Mouse (Mus musculus) forebrain, embryonic 11.5 days (tissue): ENCODE data around the gene Mat2a. TPM values are rescaled to one million over a fixed set of nuclear protein-coding genes. Genes with fewer than 3 reads are reported as not detected.
"Not testable (repeated sequence)": the region's sequence is repeated elsewhere in the genome, so short reads cannot be mapped to it uniquely, and the experiment has no call there.

Experiments
- ATAC-seq: fragments of 200-750 bp; cut with Nextera tagmentation; replicated peaks from 2 replicates; pipeline ENCODE4 v1.8.0; 2017; ENCODE audit warnings: moderate TSS enrichment; ENCODE audit not compliant: low FRiP score
- DNase-seq: peaks from one replicate; pipeline ENCODE4 v3.0.0-alpha.2; 2017; ENCODE audit warnings: low spot score
- H3K27ac ChIP-seq: fragments of 300-500 bp; sonication (generic); 2 replicates; pipeline ENCODE4 v1.5.1; 2014; ENCODE audit warnings: low read depth, low read length
- H3K27me3 ChIP-seq: fragments of 300-500 bp; sonication (generic); 2 replicates; pipeline ENCODE4 v1.6.1; 2014; ENCODE audit warnings: mild to moderate bottlenecking, low read length, mixed read lengths; ENCODE audit not compliant: control insufficient read depth, insufficient read depth
- H3K36me3 ChIP-seq: fragments of 300-500 bp; sonication (generic); 2 replicates; pipeline ENCODE4 v1.6.1; 2014; ENCODE audit warnings: mild to moderate bottlenecking, low read length, moderate library complexity, mixed read lengths; ENCODE audit not compliant: control insufficient read depth, insufficient read depth
- H3K4me1 ChIP-seq: fragments of 300-500 bp; sonication (generic); replicated peaks from 2 replicates; pipeline ENCODE4 v1.6.1; 2014; ENCODE audit warnings: low read length, mixed read lengths; ENCODE audit not compliant: control insufficient read depth, insufficient read depth
- H3K4me2 ChIP-seq: fragments of 300-500 bp; sonication (generic); 2 replicates; pipeline ENCODE4 v1.6.1; 2014; ENCODE audit warnings: low read depth, mild to moderate bottlenecking, low read length, moderate library complexity, mixed read lengths; ENCODE audit not compliant: severe bottlenecking
- H3K4me3 ChIP-seq: fragments of 300-500 bp; sonication (generic); 2 replicates; pipeline ENCODE4 v1.5.1; 2014; ENCODE audit warnings: low read depth, low read length
- H3K9ac ChIP-seq: fragments of 300-500 bp; sonication (generic); 2 replicates; pipeline ENCODE4 v1.6.1; 2014; ENCODE audit warnings: low read length
- H3K9me3 ChIP-seq: fragments of 300-500 bp; sonication (generic); 2 replicates; pipeline ENCODE4 v1.6.1; 2016; ENCODE audit warnings: low read length, mixed read lengths; ENCODE audit not compliant: control insufficient read depth
- WGBS: fragments of 180-500 bp; shearing (Covaris S2); extraction: QIAGEN DNeasy Blood & Tissue Kit; methylation state at CpG from one replicate; pipeline ENCODE4 v1.1.7; 2014; 5-methylcytosine and 5-hydroxymethylcytosine counted together
- polyA plus RNA-seq: library from polyadenylated mRNA; unstranded; fragments of >200 nt; fragmentation: Nextera tagmentation; extraction: Ambion mirVana; gene quantifications from 2 replicates; pipeline ENCODE4 v1.2.1, GENCODE M21; 2014

Mat2a gene
- polyA plus RNA-seq, 1 experiment from 2014 or later, result 504 TPM

- 67% methylated on average over 2 of the region's 2 CpGs for WGBS
- ATAC-seq, H3K4me1 ChIP-seq, DNase-seq, H3K4me2 ChIP-seq, H3K27me3 ChIP-seq, H3K9me3 ChIP-seq, H3K27ac ChIP-seq, H3K9ac ChIP-seq, H3K4me3 ChIP-seq, H3K36me3 ChIP-seq: not testable (repeated sequence)
Measured at GRCm38 (mm10) chr6:72451778-72452177, 12.4 kb upstream of the Mat2a start.

- no peak overlapping the region for H3K27ac ChIP-seq
- WGBS, result 89% methylated on average over 2 of the region's 2 CpGs
- H3K4me2 ChIP-seq, result no peak overlapping the region
- ATAC-seq (no peak), DNase-seq (no peak)
- no peaks in the 10 kb centered on the region for H3K27me3 ChIP-seq
- no peak overlapping the region for H3K9ac ChIP-seq
- no peaks in the 10 kb centered on the region for H3K36me3 ChIP-seq
- H3K4me1 ChIP-seq, result no peaks in the 10 kb centered on the region
- H3K9me3 ChIP-seq, result no peaks in the 10 kb centered on the region
- no peak overlapping the region for H3K4me3 ChIP-seq
Measured at GRCm38 (mm10) chr6:72447487-72447886, 8.1 kb upstream of the Mat2a start.

DNA sequence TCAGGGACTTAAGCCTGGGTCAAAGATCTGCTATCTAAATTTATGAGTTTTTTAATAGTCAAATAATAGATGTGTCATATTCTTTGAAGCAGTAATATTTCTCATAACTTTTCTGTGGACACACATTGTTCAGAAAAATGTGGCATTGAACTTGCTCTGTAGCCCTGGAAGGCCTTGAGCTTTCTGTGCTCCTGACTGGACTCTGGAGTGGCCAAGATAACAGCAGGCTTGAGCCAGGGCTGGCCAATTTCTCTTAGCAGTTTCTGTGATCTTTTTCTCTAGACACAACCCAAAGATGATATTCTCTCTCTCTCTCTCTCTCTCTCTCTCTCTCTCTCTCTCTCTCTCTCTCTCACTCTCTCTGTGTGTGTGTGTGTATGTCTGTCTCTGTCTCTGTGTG lies 5.7 kb upstream of the Mat2a start:
- no peak for ATAC-seq
- Histone ChIP-seq H3K27me3 (no peaks in the 10 kb centered on the region), H3K4me2 (no peak overlapping the region), H3K36me3 (no peaks in the 10 kb centered on the region), H3K4me3 (no peak overlapping the region), H3K9ac (no peak overlapping the region), H3K27ac (no peak overlapping the region), H3K9me3 (no peaks in the 10 kb centered on the region), H3K4me1 (peaks cover 2% of the 10 kb centered on the region; the same call in 1 of the 2 replicates)
- no peak for DNase-seq

DNA sequence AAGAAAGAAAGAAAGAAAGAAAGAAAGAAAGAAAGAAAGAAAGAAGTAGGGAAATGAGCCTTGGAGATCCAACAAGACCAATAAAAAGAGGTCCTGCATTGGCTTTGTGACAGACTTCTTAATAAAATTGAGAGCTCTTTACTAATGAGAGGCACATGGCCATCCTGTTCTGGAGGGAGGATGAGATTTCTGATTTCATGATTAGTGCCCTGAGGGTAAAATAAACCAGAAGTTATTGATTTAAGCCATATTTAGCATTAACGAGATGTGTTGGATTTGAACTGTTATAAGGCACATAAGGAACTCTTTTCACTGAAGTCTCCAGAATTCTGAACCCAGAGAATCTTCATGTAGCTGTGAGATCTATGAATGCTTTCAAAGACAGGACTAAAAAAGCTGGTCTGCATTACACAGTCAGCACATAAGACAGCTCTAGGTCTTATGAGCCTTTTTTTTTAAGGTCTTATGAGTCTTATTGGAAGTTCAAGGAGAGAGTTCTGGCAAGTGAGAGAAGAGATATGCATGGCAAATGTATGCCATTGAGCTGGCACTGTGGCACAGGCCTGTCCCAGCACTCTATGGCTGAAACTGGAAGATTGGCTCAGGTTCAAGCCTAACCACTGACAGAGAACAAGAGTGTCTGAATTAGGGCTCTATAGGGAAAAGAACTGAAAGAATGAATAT lies 3.7 kb upstream of the Mat2a start:
- no peak overlapping the region for H3K27ac ChIP-seq
- whole genome bisulfite sequencing, result 77% methylated on average over 1 of the region's 1 CpGs
- H3K9me3 ChIP-seq, result no peaks in the 10 kb centered on the region
- no peaks in the 10 kb centered on the region for H3K36me3 ChIP-seq
- H3K4me2 ChIP-seq, result no peak overlapping the region
- ATAC-seq (no peak), DNase-seq (no peak)
- no peak overlapping the region for H3K4me3 ChIP-seq
- H3K27me3 ChIP-seq, result no peaks in the 10 kb centered on the region
- no peak overlapping the region for H3K9ac ChIP-seq
- peaks cover 2% of the 10 kb centered on the region; the same call in 1 of the 2 replicates for H3K4me1 ChIP-seq

DNA sequence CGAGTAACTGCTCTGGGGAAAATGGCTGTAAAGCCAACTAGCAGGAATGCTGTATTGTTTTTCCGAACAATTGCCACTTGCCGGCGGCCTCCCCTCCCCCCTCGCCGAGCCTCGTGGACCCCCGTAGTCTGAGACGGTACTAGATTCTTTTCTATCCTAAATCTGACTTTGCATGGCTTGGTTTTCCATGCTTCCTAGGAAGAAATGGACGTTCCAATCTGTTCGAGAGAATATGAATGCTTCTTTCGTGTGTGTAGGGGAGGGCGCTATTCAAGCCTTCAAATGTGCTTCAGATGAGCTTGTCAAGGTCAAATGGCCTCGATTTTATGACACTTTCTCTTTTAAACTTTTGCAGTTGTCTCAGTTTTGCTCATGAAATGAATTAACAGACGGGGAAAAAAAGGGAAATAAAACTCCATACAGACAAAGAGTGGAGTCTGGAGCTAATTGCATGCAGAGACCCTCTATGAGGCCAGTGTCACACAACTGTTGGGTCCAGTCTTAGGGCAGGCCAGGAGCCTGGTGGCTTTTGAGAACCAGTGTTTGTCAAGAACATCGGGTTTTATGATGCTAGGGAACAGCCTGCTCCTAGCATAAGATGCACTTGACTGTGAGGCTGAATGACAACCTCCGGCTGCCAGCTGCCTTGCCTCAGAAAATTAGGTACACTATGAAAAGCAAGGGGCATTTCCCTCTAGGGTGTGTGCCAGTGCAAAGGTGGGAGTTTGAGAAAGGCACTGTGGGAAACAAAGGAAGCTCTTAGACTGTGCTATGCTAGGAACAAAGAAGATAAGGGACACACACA lies 1.0 kb upstream of the Mat2a start:
- WGBS, result 9% methylated on average over 17 of the region's 17 CpGs
- Histone ChIP-seq H3K4me2 (peak overlapping the region; percentile 53), H3K9me3 (no peaks in the 10 kb centered on the region), H3K4me3 (peak overlapping the region; percentile 99), H3K36me3 (peaks cover 7% of the 10 kb centered on the region; the same call in 1 of the 2 replicates), H3K4me1 (peaks cover 2% of the 10 kb centered on the region; the same call in 1 of the 2 replicates), H3K9ac (peak overlapping the region; percentile 100), H3K27ac (peak overlapping the region; percentile 96), H3K27me3 (no peaks in the 10 kb centered on the region)
- ATAC-seq (no peak), DNase-seq (no peak)

DNA sequence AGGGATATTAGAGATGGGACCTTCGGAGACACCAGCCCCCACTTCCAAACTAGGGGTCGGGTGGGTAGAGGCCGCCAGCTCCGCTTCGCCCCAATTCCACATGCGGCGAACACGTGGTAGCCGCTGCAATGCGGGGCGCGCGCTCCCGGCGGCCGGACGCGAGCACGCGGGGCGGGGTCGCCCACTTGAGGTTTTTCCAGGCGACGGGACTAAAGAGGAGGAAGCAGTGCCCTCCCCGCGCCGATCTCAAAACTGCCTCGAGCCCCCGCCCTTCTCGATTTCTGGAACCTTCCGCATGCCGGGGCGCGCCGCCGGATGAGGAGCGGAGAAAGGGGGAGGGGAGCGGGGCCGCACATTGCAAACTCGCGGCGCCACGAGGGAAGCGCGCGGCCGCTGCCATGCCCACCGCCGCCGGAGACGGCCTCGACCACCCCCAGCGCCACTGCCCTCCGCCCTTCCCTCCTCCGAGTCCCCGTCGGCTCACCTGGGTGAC lies 450 bp downstream of the Mat2a start:
- Histone ChIP-seq H3K9me3 (no peaks in the 10 kb centered on the region), H3K4me2 (peak overlapping the region; percentile 86), H3K4me1 (peaks cover 2% of the 10 kb centered on the region; the same call in 1 of the 2 replicates), H3K9ac (peak overlapping the region; percentile 100), H3K27ac (peak overlapping the region; percentile 96), H3K4me3 (peak overlapping the region; percentile 99), H3K36me3 (peaks cover 10% of the 10 kb centered on the region; the same call in 1 of the 2 replicates), H3K27me3 (no peaks in the 10 kb centered on the region)
- peak; percentile 53 for ATAC-seq
- DNase-seq, result peak; percentile 90
- WGBS, result under 1% methylated on average over 53 of the region's 57 CpGs

- Histone ChIP-seq H3K9me3 (no peaks in the 10 kb centered on the region), H3K9ac (peak overlapping the region; percentile 100), H3K4me2 (peak overlapping the region; percentile 86), H3K36me3 (peaks cover 10% of the 10 kb centered on the region; the same call in 1 of the 2 replicates), H3K27me3 (no peaks in the 10 kb centered on the region), H3K4me1 (peaks cover 2% of the 10 kb centered on the region; the same call in 1 of the 2 replicates), H3K27ac (no peak overlapping the region), H3K4me3 (peak overlapping the region; percentile 99)
- 2% methylated on average over 5 of the region's 5 CpGs for WGBS
- DNase-seq (no peak), ATAC-seq (no peak)
Measured at GRCm38 (mm10) chr6:72438226-72438625, 1.1 kb downstream of the Mat2a start.

- Histone ChIP-seq H3K4me1 (no peaks in the 10 kb centered on the region; the same call in 1 of the 2 replicates), H3K27me3 (no peaks in the 10 kb centered on the region), H3K4me3 (no peak overlapping the region), H3K4me2 (no peak overlapping the region), H3K9me3 (no peaks in the 10 kb centered on the region), H3K27ac (no peak overlapping the region), H3K9ac (no peak overlapping the region), H3K36me3 (peaks cover 10% of the 10 kb centered on the region; the same call in 1 of the 2 replicates)
- WGBS, result 82% methylated on average over 2 of the region's 2 CpGs
- ATAC-seq (no peak), DNase-seq (no peak)
Measured at GRCm38 (mm10) chr6:72432153-72432552, 7.2 kb downstream of the Mat2a start.
